Comparison of ENCODE assay signal across 11 mouse cellular contexts in genomic region chr4:72049638-72050454, GRCm38 (mm10).
DNase-seq lines count a peak whose midpoint lies in the region; ATAC-seq lines count a peak whose summit lies in the region.
"Had no signal": no experiment of that assay in that cellular context is flagged by ENCODE, and none has a peak within 500 bp of the region (broad histone marks: within the 10 kb centered on the region; RNA-seq: fewer than 3 reads in every experiment).

No protein-coding gene starts in this region.

- 15% methylated on average over 6 of the region's 6 CpGs for WGBS in kidney, embryonic 14.5 days
- WGBS in hindbrain, embryonic 16.5 days, result 14% methylated on average over 6 of the region's 6 CpGs
- 5% methylated on average over 6 of the region's 6 CpGs for WGBS in midbrain, embryonic 15.5 days

- no peak overlapping the region for H3K4me3 ChIP-seq in kidney, embryonic 14.5 days (ENCODE audit: low read length)
- H3K4me3 ChIP-seq in hindbrain, embryonic 16.5 days (ENCODE audit: low read length), result no peak overlapping the region
- H3K4me3 ChIP-seq in midbrain, embryonic 15.5 days, result no peak overlapping the region
- H3K4me3 ChIP-seq: neural tube, embryonic 13.5 days had no signal

- DNase-seq in kidney, postnatal 25 days, result no peak
- DNase-seq in embryo, embryonic 9.5 days (ENCODE audit: extremely low spot score), result peak; percentile 59
- no peak for DNase-seq in ovary, postnatal 36 days (ENCODE audit: low spot score)
- DNase-seq in spleen, postnatal 4 days (ENCODE audit: low spot score in 2 of 2), result no peak
- DNase-seq: kidney, postnatal 4 days had no signal

- H3K9ac ChIP-seq in kidney, embryonic 14.5 days (ENCODE audit: low read depth, low read length), result no peak overlapping the region
- H3K9ac ChIP-seq in hindbrain, embryonic 16.5 days (ENCODE audit: low read depth, low read length), result no peak overlapping the region
- no peak overlapping the region for H3K9ac ChIP-seq in midbrain, embryonic 15.5 days
- H3K9ac ChIP-seq: neural tube, embryonic 13.5 days had no signal

- H3K9me3 ChIP-seq in kidney, embryonic 14.5 days (ENCODE audit: control insufficient read depth, low read length), result no peaks in the 10 kb centered on the region
- no peaks in the 10 kb centered on the region for H3K9me3 ChIP-seq in hindbrain, embryonic 16.5 days (ENCODE audit: control insufficient read depth, low read length)
- H3K9me3 ChIP-seq in midbrain, embryonic 15.5 days, result no peaks in the 10 kb centered on the region
- H3K9me3 ChIP-seq: neural tube, embryonic 13.5 days had no signal

- H3K27me3 ChIP-seq in kidney, embryonic 14.5 days (ENCODE audit: control insufficient read depth, insufficient read depth, low read length), result no peaks in the 10 kb centered on the region
- H3K27me3 ChIP-seq in hindbrain, embryonic 16.5 days (replicated peaks; ENCODE audit: control insufficient read depth, insufficient read depth, low read length), result peaks cover 2% of the 10 kb centered on the region; the same call in 1 of the 2 replicates
- peaks cover 20% of the 10 kb centered on the region for H3K27me3 ChIP-seq in midbrain, embryonic 15.5 days (replicated peaks)

- H3K4me2 ChIP-seq in kidney, embryonic 14.5 days (replicated peaks; ENCODE audit: low read depth, low read length), result no peak overlapping the region
- H3K4me2 ChIP-seq in hindbrain, embryonic 16.5 days (ENCODE audit: low read length), result no peak overlapping the region
- no peak overlapping the region for H3K4me2 ChIP-seq in midbrain, embryonic 15.5 days
- H3K4me2 ChIP-seq: neural tube, embryonic 13.5 days had no signal

- no peaks in the 10 kb centered on the region for H3K4me1 ChIP-seq in kidney, embryonic 14.5 days (ENCODE audit: control insufficient read depth, insufficient read depth, low read length)
- no peaks in the 10 kb centered on the region for H3K4me1 ChIP-seq in hindbrain, embryonic 16.5 days (ENCODE audit: control insufficient read depth, insufficient read depth, low read depth, low read length)
- H3K4me1 ChIP-seq in midbrain, embryonic 15.5 days, result 0 out of 2 replicates have a peak, but pooled peaks cover 5% of the 10 kb centered on the region

- H3K27ac ChIP-seq in kidney, embryonic 14.5 days (ENCODE audit: low read depth, low read length), result no peak overlapping the region
- no peak overlapping the region for H3K27ac ChIP-seq in hindbrain, embryonic 16.5 days (ENCODE audit: low read depth, low read length)
- H3K27ac ChIP-seq in midbrain, embryonic 15.5 days, result no peak overlapping the region
- H3K27ac ChIP-seq: neural tube, embryonic 13.5 days had no signal

- no peaks in the 10 kb centered on the region for H3K36me3 ChIP-seq in kidney, embryonic 14.5 days (ENCODE audit: control insufficient read depth, insufficient read depth, low read length)
- H3K36me3 ChIP-seq in hindbrain, embryonic 16.5 days (ENCODE audit: control insufficient read depth, insufficient read depth, low read length), result no peaks in the 10 kb centered on the region
- no peaks in the 10 kb centered on the region for H3K36me3 ChIP-seq in midbrain, embryonic 15.5 days (replicated peaks)
- H3K36me3 ChIP-seq: neural tube, embryonic 13.5 days had no signal

- peak; percentile 32; the same call in 1 of the 2 replicates for ATAC-seq in kidney, embryonic 14.5 days (ENCODE audit: low FRiP score, low TSS enrichment)
- 0 out of 2 replicates have a peak, but pooled peaks have one; percentile 52 for ATAC-seq in hindbrain, embryonic 16.5 days
- peak; percentile 63 for ATAC-seq in midbrain, embryonic 15.5 days (replicated peaks)
- ATAC-seq in cerebellum, adult (ENCODE audit: insufficient number of reproducible peaks, low FRiP score, low TSS enrichment), result no peak
- ATAC-seq: Patski had no signal
